Mouse (Mus musculus) urinary bladder, postnatal 36 days (tissue): ENCODE results near the gene Suz12.
"Not testable (repeated sequence)": the region's sequence is repeated elsewhere in the genome, so short reads cannot be mapped to it uniquely, and the experiment has no call there.

Experiments used
- DNase-seq, 2 experiments: peaks; one replicate each; pipeline ENCODE4 v3.0.0; 2022; ENCODE audit warnings: low spot score in 2 of 2, mixed read lengths in 1 of 2

The Suz12 gene

GRCm38 (mm10) chr11:79992592-79993355 lies at the start of gene Suz12:
Gene Suz12, plus strand, starts transcription at chr11:79993106.
- DNase-seq: peak; percentile 86 to 93

- no peak for DNase-seq
Measured at GRCm38 (mm10) chr11:79943136-79943535, 49.8 kb upstream of the Suz12 start.

GRCm38 (mm10) chr11:79943601-79944000 lies 49.3 kb upstream of the Suz12 start:
- no peak for DNase-seq

GRCm38 (mm10) chr11:79947265-79947664 lies 45.6 kb upstream of the Suz12 start:
- DNase-seq: no peak

- no peak for DNase-seq
Measured at GRCm38 (mm10) chr11:79961346-79962124, 31.4 kb upstream of the Suz12 start.

GRCm38 (mm10) chr11:79962125-79962876 lies 30.6 kb upstream of the Suz12 start, which contains the start of gene Utp6:
Gene Utp6, minus strand, starts transcription at chr11:79962390.
- DNase-seq: peak; percentile 98 to 99

- DNase-seq: no peak
Measured at GRCm38 (mm10) chr11:79962877-79963183, 30.1 kb upstream of the Suz12 start.

- DNase-seq: peak in 1 of 2 experiments; percentile 10
Measured at GRCm38 (mm10) chr11:79963212-79963974, 29.5 kb upstream of the Suz12 start.

GRCm38 (mm10) chr11:79965896-79966295 lies 27.0 kb upstream of the Suz12 start:
- peak in 1 of 2 experiments; percentile 58 for DNase-seq

GRCm38 (mm10) chr11:79967752-79968151 lies 25.2 kb upstream of the Suz12 start:
- no peak for DNase-seq

- no peak for DNase-seq
Measured at GRCm38 (mm10) chr11:79973133-79973532, 19.8 kb upstream of the Suz12 start.

- DNase-seq: no peak
Measured at GRCm38 (mm10) chr11:79973626-79974476, 19.1 kb upstream of the Suz12 start.

- no peak for DNase-seq
Measured at GRCm38 (mm10) chr11:79975377-79975776, 17.5 kb upstream of the Suz12 start.

- no peak for DNase-seq
Measured at GRCm38 (mm10) chr11:79976222-79976621, 16.7 kb upstream of the Suz12 start.

- DNase-seq: not testable (repeated sequence)
Measured at GRCm38 (mm10) chr11:79976645-79977044, 16.3 kb upstream of the Suz12 start.

GRCm38 (mm10) chr11:79977061-79977460 lies 15.8 kb upstream of the Suz12 start:
- not testable (repeated sequence) for DNase-seq

- DNase-seq: not testable (repeated sequence)
Measured at GRCm38 (mm10) chr11:79977747-79978146, 15.2 kb upstream of the Suz12 start.

GRCm38 (mm10) chr11:79986886-79987285 lies 6.0 kb upstream of the Suz12 start:
- no peak for DNase-seq

- DNase-seq: no peak
Measured at GRCm38 (mm10) chr11:79987896-79988295, 5.0 kb upstream of the Suz12 start.

- no peak for DNase-seq
Measured at GRCm38 (mm10) chr11:79990120-79990519, 2.8 kb upstream of the Suz12 start.
